Mouse (Mus musculus) limb, embryonic 11.5 days (tissue): Measurements from ENCODE around the gene Ntrk2. TPM values are rescaled to one million over a fixed set of nuclear protein-coding genes. Genes with fewer than 3 reads are reported as not detected.
A peak's percentile ranks its signal among the peaks of the same experiment; 100 is the strongest.
"Not testable (repeated sequence)": the region's sequence is repeated elsewhere in the genome, so short reads cannot be mapped to it uniquely, and the experiment has no call there.

ENCODE experiments used
- ATAC-seq: fragments of 200-750 bp; cut with Nextera tagmentation; 2 replicates; pipeline ENCODE4 v1.8.0; 2017; ENCODE audit warnings: low read depth; ENCODE audit not compliant: insufficient number of reproducible peaks, low FRiP score, low TSS enrichment
- DNase-seq: peaks from one replicate; pipeline ENCODE4 v3.0.0-alpha.2; 2015; ENCODE audit warnings: low spot score
- H3K27ac ChIP-seq: fragments of 300-500 bp; sonication (generic); replicated peaks from 2 replicates; pipeline ENCODE4 v1.5.1; 2014; ENCODE audit warnings: low read depth, mild to moderate bottlenecking, low read length
- H3K27me3 ChIP-seq: fragments of 300-500 bp; sonication (generic); 2 replicates; pipeline ENCODE4 v1.6.1; 2014; ENCODE audit warnings: mild to moderate bottlenecking, low read length, mixed read lengths; ENCODE audit not compliant: control insufficient read depth, insufficient read depth
- H3K36me3 ChIP-seq: fragments of 300-500 bp; sonication (generic); 2 replicates; pipeline ENCODE4 v1.6.1; 2014; ENCODE audit warnings: mild to moderate bottlenecking, low read length, moderate library complexity, mixed read lengths; ENCODE audit not compliant: control insufficient read depth, insufficient read depth
- H3K4me1 ChIP-seq: fragments of 300-500 bp; sonication (generic); 2 replicates; pipeline ENCODE4 v1.6.1; 2014; ENCODE audit warnings: low read length, mixed read lengths; ENCODE audit not compliant: control insufficient read depth, insufficient read depth
- H3K4me2 ChIP-seq: fragments of 300-500 bp; sonication (generic); 2 replicates; pipeline ENCODE4 v1.6.1; 2014; ENCODE audit warnings: low read depth, mild to moderate bottlenecking, moderate library complexity; ENCODE audit not compliant: severe bottlenecking
- H3K4me3 ChIP-seq: fragments of 300-500 bp; sonication (generic); 2 replicates; pipeline ENCODE4 v1.5.1; 2014; ENCODE audit warnings: low read depth, low read length
- H3K9ac ChIP-seq: fragments of 300-500 bp; sonication (generic); 2 replicates; pipeline ENCODE4 v1.6.1; 2014; ENCODE audit warnings: mild to moderate bottlenecking, low read length
- H3K9me3 ChIP-seq: fragments of 300-500 bp; sonication (generic); 2 replicates; pipeline ENCODE4 v1.6.1; 2016; ENCODE audit warnings: low read length; ENCODE audit not compliant: control insufficient read depth
- WGBS: fragments of 180-500 bp; shearing (Covaris S2); extraction: QIAGEN DNeasy Blood & Tissue Kit; methylation state at CpG from one replicate; pipeline ENCODE4 v1.1.7; 2014; 5-methylcytosine and 5-hydroxymethylcytosine counted together
- polyA plus RNA-seq: library from polyadenylated mRNA; unstranded; fragments of >200 nt; fragmentation: Nextera tagmentation; extraction: Ambion mirVana; gene quantifications from 2 replicates; pipeline ENCODE4 v1.2.1, GENCODE M21; 2014

Gene Ntrk2
- polyA plus RNA-seq, 1 experiment from 2014 or later, result 5.6 TPM

DNA sequence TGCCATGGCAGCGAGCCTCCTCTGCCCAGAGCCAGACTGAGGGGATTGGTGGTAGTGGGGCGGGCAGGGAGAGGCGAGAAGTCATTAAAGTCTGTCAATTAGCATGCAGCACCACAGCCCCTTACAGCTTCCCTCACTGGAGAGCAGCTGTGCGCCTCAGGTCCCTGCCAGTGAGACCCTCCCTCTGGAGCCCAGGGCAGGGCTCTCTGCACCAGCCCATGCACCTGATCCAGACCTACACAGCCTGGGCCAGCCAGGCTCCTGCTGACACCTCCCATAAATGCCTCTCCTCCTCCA, 286.4 kb downstream of the Ntrk2 start:
- Histone ChIP-seq H3K4me1 (0 out of 2 replicates have a peak, but pooled peaks cover 17% of the 10 kb centered on the region), H3K27me3 (no peaks in the 10 kb centered on the region), H3K9ac (no peak overlapping the region), H3K4me2 (no peak overlapping the region), H3K36me3 (no peaks in the 10 kb centered on the region), H3K27ac (no peak overlapping the region), H3K9me3 (no peaks in the 10 kb centered on the region), H3K4me3 (no peak overlapping the region)
- peak; percentile 80 for ATAC-seq
- WGBS, result 1% methylated on average over 4 of the region's 4 CpGs
- peak; percentile 73 for DNase-seq

DNA sequence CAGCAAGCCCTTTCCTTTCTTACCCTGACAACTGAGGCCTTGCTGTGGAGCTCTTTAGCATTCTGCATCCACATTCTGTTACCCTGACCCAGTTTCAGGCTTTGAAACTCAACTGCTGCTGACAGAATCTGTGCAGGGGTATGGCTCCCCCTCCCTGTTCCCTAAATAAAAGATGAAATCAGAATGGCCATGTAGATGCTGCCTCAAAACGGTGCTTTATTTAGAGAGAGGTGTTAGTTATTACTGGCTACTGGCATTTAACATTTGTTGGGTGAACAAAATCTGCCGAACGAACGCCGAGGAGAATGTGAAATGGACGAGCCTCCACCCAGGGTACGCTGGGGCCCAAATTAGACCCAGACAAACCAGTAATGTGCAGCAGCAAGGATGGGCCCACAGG, 288.4 kb downstream of the Ntrk2 start:
- Histone ChIP-seq H3K4me2 (no peak overlapping the region), H3K9ac (no peak overlapping the region), H3K9me3 (no peaks in the 10 kb centered on the region), H3K36me3 (no peaks in the 10 kb centered on the region), H3K4me1 (0 out of 2 replicates have a peak, but pooled peaks cover 17% of the 10 kb centered on the region), H3K27me3 (no peaks in the 10 kb centered on the region; the same call in 1 of the 2 replicates), H3K27ac (no peak overlapping the region), H3K4me3 (no peak overlapping the region)
- WGBS, result 90% methylated on average over 7 of the region's 7 CpGs
- no peak for ATAC-seq
- no peak for DNase-seq

DNA sequence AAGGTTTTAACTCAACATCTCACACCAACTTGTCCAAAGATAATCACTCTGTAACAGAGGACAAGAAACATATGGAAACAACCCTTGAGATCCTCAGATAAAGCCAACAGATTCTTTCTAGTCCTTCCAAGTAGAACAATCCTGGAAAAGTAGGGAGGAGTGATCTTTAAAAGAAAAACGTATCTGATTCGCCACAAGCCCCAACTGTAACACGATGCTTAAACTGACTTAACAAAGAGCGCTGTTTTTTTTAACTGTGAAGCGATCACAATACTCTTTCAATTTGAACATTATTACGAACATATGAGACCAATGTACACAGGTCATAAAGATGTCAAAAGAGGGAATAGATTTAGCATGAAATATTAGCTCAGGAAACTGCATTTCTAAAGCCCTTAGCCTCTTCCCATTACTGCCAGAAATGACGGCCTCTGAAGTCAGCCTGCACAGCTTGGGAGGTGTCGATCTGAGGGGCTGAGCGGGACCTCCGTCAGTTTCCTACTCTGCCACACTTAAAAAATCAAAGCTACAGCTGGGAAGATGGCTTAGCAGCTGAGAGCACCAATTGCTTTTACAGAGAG, 289.5 kb downstream of the Ntrk2 start:
- no peaks in the 10 kb centered on the region for H3K9me3 ChIP-seq
- no peak overlapping the region for H3K9ac ChIP-seq
- no peak overlapping the region for H3K27ac ChIP-seq
- peak overlapping the region; percentile 16 for H3K4me2 ChIP-seq
- no peak overlapping the region for H3K4me3 ChIP-seq
- ATAC-seq (peak; percentile 72; the same call in 1 of the 2 replicates), DNase-seq (peak; percentile 54)
- no peaks in the 10 kb centered on the region for H3K36me3 ChIP-seq
- H3K4me1 ChIP-seq, result 0 out of 2 replicates have a peak, but pooled peaks cover 17% of the 10 kb centered on the region
- WGBS, result 7% methylated on average over 10 of the region's 10 CpGs
- H3K27me3 ChIP-seq, result no peaks in the 10 kb centered on the region; the same call in 1 of the 2 replicates

DNA sequence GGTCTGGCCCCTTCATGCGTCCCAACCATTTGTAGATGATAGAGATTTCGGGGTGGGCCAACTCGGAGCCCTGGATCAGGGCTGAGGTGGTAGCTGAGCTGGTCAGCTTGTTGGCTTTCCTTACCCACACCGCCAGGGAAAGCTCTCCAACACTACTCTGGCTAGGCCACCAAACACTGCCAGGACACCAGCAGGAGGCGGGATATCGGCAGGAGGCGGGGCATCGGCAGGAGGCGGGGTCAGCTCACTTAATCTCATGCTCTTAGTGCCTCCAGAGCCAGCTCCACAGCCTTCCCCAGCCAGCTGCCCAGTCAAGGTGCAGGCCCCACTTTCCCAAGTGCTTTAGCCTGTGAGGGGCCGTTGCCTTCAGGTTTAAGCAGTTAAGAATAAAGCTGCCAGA, 293.7 kb downstream of the Ntrk2 start:
- DNase-seq (no peak), ATAC-seq (no peak)
- H3K27me3 ChIP-seq, result no peaks in the 10 kb centered on the region; the same call in 1 of the 2 replicates
- H3K27ac ChIP-seq, result no peak overlapping the region
- no peaks in the 10 kb centered on the region for H3K36me3 ChIP-seq
- H3K9ac ChIP-seq, result no peak overlapping the region
- H3K4me1 ChIP-seq, result 0 out of 2 replicates have a peak, but pooled peaks cover 12% of the 10 kb centered on the region
- no peaks in the 10 kb centered on the region for H3K9me3 ChIP-seq
- H3K4me2 ChIP-seq, result no peak overlapping the region
- 47% methylated on average over 10 of the region's 10 CpGs for WGBS
- H3K4me3 ChIP-seq, result no peak overlapping the region

DNA sequence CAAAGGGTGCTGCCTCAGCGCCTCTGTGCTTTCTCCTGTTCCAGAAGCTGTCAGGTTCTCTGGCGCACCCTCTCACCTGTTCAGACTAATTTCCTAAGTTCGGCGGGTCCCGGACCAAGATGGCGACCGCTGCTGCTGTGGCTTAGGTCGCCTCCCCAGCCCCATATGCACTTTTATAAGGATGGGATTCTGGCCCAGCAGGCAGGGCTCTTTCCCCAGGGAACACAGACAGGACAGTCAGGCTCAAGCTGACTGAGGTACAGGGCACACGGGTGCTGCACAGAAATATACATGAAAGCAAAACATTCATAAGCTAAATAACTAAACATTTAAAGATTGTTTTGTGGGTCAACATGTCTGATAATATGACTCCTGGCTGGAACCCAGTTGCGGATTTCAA, 301.4 kb downstream of the Ntrk2 start:
- not testable (repeated sequence) for H3K27me3 ChIP-seq, H3K4me2 ChIP-seq, H3K27ac ChIP-seq, H3K4me1 ChIP-seq, H3K9ac ChIP-seq, H3K4me3 ChIP-seq, H3K9me3 ChIP-seq, DNase-seq, H3K36me3 ChIP-seq, ATAC-seq
- 86% methylated on average over 10 of the region's 10 CpGs for WGBS

DNA sequence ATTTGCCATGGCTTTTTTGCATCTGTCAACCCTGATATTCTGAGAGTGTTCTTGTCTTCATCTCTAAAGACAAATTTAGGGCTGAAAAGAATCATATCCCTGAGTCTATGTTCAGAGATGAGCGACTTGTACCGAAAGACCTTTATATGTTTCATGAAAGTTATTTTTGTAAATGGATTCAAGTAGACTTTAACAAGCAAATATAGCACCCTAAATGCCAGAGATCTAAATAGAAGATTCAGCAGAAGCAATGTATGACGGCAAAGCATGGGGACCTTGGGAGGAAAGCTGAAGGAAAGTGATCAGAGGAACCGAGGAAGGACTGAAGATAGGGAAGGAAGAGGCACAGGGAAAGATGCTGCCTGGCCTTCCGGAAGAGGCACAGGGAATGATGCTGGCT, 303.7 kb downstream of the Ntrk2 start:
- H3K4me1 ChIP-seq, result no peaks in the 10 kb centered on the region
- 92% methylated on average over 5 of the region's 5 CpGs for WGBS
- no peaks in the 10 kb centered on the region for H3K27me3 ChIP-seq

DNA sequence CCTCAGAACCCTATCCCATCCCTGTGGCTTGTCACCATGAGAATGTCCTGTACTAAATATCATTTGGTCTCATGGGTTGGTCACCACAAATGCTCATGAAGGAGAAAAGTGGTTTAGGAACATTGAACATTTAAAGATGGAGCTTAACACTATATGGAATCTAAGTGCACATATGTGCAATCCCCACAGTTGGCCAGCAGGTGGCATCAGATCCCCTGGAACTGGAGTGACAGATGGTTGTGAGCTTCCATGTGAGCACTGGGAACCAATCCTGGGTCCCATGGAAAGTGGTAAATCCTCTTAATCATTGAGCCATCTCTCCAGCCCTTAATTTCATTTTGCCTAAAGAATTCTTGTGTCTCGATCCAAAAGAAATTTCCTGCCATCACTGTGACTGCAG, 308.3 kb downstream of the Ntrk2 start:
- no peak for DNase-seq
- no peaks in the 10 kb centered on the region for H3K27me3 ChIP-seq
- H3K4me2 ChIP-seq, result no peak overlapping the region
- H3K27ac ChIP-seq, result no peak overlapping the region
- H3K9me3 ChIP-seq, result no peaks in the 10 kb centered on the region; the same call in 1 of the 2 replicates
- no peak overlapping the region for H3K9ac ChIP-seq
- H3K4me1 ChIP-seq, result 0 out of 2 replicates have a peak, but pooled peaks cover 4% of the 10 kb centered on the region
- 97% methylated on average over 1 of the region's 1 CpGs for WGBS
- H3K4me3 ChIP-seq, result no peak overlapping the region
- no peak for ATAC-seq
- H3K36me3 ChIP-seq, result no peaks in the 10 kb centered on the region

More for the DNA sequence above, 303.7 kb downstream of the Ntrk2 start:
- Histone ChIP-seq H3K4me2 (no peak overlapping the region), H3K27ac (no peak overlapping the region), H3K9me3 (no peaks in the 10 kb centered on the region), H3K36me3 (no peaks in the 10 kb centered on the region), H3K9ac (no peak overlapping the region), H3K4me3 (no peak overlapping the region)
- ATAC-seq (no peak), DNase-seq (no peak)

DNA sequence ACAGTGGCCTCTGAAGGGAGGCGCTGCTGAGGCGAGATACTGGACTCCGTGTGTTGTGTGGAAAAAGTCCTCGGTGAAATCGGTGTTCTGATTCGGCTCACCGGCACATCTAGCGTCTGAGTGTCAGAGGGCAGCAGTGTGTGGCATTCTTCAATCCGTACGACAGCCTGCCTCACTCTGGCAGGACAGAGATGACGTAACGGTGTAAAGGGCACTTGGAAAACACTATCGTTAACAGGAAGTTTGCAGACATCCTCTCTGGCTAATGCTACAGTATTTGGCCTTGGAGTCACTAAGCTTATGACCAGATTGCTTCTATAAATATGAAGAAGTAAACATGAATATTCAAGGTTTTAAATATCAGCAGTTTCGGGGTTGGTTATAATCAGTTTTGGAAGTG, 309.2 kb downstream of the Ntrk2 start:
- ATAC-seq, result no peak
- no peak overlapping the region for H3K27ac ChIP-seq
- WGBS, result 96% methylated on average over 14 of the region's 14 CpGs

DNA sequence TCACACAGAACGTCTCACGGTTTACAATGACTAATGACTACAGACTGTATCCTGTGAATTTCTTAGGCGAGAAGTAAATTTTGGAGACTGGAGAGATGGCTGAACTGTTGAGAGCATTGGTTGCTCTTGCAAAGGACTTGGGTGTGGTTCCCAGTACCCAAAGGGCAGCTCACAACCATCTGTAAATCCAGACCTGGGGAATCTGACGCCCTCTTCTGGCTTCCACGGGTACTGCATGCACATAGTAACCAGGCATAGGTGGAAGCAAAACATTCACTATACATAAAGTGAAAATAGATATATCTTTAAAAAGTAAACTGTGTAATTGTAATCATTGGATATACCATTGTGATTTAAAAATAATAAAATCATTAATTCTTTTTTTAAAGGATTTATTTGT, 310.9 kb downstream of the Ntrk2 start:
- Histone ChIP-seq H3K9me3 (no peaks in the 10 kb centered on the region; the same call in 1 of the 2 replicates), H3K4me2 (no peak overlapping the region), H3K9ac (no peak overlapping the region), H3K36me3 (no peaks in the 10 kb centered on the region), H3K27ac (no peak overlapping the region), H3K4me3 (no peak overlapping the region), H3K27me3 (no peaks in the 10 kb centered on the region), H3K4me1 (0 out of 2 replicates have a peak, but pooled peaks cover 4% of the 10 kb centered on the region)
- DNase-seq (no peak), ATAC-seq (no peak)
- WGBS, result 88% methylated on average over 5 of the region's 5 CpGs

More for the DNA sequence above, 309.2 kb downstream of the Ntrk2 start:
- Histone ChIP-seq H3K9me3 (no peaks in the 10 kb centered on the region; the same call in 1 of the 2 replicates), H3K9ac (no peak overlapping the region), H3K4me3 (no peak overlapping the region), H3K27me3 (no peaks in the 10 kb centered on the region), H3K4me1 (0 out of 2 replicates have a peak, but pooled peaks cover 4% of the 10 kb centered on the region), H3K36me3 (no peaks in the 10 kb centered on the region), H3K4me2 (no peak overlapping the region)
- DNase-seq, result no peak
